In the genomic region with DNA sequence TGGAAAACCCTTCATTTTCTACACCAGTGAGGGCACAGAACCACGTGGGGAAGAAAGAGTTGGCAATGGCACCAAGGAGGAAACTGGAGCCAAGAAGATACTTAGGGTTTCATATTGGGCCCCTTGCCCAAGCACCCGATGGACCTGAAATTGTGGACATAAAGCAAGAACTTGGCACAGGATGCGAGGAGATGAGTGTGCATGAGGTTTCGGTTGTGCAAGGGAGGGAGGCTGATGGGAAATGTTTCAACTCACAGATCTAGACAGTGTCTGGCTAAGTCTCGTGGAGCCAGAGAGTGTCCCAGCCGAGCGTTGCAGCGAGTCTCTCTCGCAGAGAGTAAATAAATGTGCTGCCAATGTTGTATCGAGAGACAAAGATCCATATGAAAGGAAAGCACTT, we compare ENCODE assay signal across 30 mouse cellular contexts.
DNase-seq lines count a peak whose midpoint lies in the region; ATAC-seq lines count a peak whose summit lies in the region.
"Had no signal": no experiment of that assay in that cellular context is flagged by ENCODE, and none has a peak within 500 bp of the region (broad histone marks: within the 10 kb centered on the region; RNA-seq: fewer than 3 reads in every experiment).

No protein-coding gene starts in this region.

- H3K27ac ChIP-seq in lung, embryonic 16.5 days (ENCODE audit: low read length), result no peak overlapping the region
- H3K27ac ChIP-seq: embryonic facial prominence, embryonic 13.5 days; forebrain, embryonic 10.5 days; intestine, embryonic 15.5 days; limb, embryonic 15.5 days; liver, embryonic 14.5 days; macrophage; midbrain, embryonic 10.5 days; neural tube, embryonic 15.5 days; stomach, postnatal 0 days had no signal

- no peaks in the 10 kb centered on the region for H3K9me3 ChIP-seq in lung, embryonic 16.5 days (ENCODE audit: control insufficient read depth, low read length)
- H3K9me3 ChIP-seq: embryonic facial prominence, embryonic 13.5 days; forebrain, embryonic 10.5 days; intestine, embryonic 15.5 days; limb, embryonic 15.5 days; midbrain, embryonic 10.5 days; neural tube, embryonic 15.5 days had no signal

- no peak overlapping the region for H3K4me2 ChIP-seq in lung, embryonic 16.5 days (ENCODE audit: low read depth, low read length)
- H3K4me2 ChIP-seq: embryonic facial prominence, embryonic 13.5 days; intestine, embryonic 15.5 days; limb, embryonic 15.5 days; neural tube, embryonic 15.5 days had no signal

- no peaks in the 10 kb centered on the region for H3K4me1 ChIP-seq in lung, embryonic 16.5 days (replicated peaks; ENCODE audit: control insufficient read depth, insufficient read depth, low read length)
- H3K4me1 ChIP-seq: embryonic facial prominence, embryonic 13.5 days; forebrain, embryonic 10.5 days; intestine, embryonic 15.5 days; limb, embryonic 15.5 days; midbrain, embryonic 10.5 days; neural tube, embryonic 15.5 days had no signal

- no peak overlapping the region for H3K9ac ChIP-seq in lung, embryonic 16.5 days (ENCODE audit: low read length)
- H3K9ac ChIP-seq: embryonic facial prominence, embryonic 13.5 days; forebrain, postnatal 0 days; intestine, embryonic 15.5 days; limb, embryonic 15.5 days; liver, embryonic 14.5 days; neural tube, embryonic 15.5 days had no signal

- WGBS in lung, embryonic 16.5 days, result 62% methylated on average over 10 of the region's 10 CpGs

- no peak overlapping the region for H3K4me3 ChIP-seq in lung, embryonic 16.5 days (ENCODE audit: low read length)
- H3K4me3 ChIP-seq: embryonic facial prominence, embryonic 13.5 days; forebrain, embryonic 10.5 days; intestine, embryonic 15.5 days; limb, embryonic 15.5 days; midbrain, embryonic 10.5 days; neural tube, embryonic 15.5 days had no signal

- ATAC-seq in lung, embryonic 16.5 days (ENCODE audit: low read depth), result peak; percentile 43
- ATAC-seq in erythroid progenitor cell, adult 5-6 weeks (replicated peaks; ENCODE audit: low FRiP score, poor library complexity, severe bottlenecking), result no peak
- ATAC-seq: activated CD4-positive, CD25-positive, alpha-beta regulatory T cell, adult 4 months; forebrain, postnatal 0 days; hindbrain, embryonic 16.5 days; intestine, embryonic 15.5 days had no signal

- peak; percentile 6 for DNase-seq in gastrocnemius, adult 18-20 months (ENCODE audit: low spot score)
- no peak for DNase-seq in gastrocnemius, adult 8-10 months (ENCODE audit: low spot score in 2 of 2)
- DNase-seq in adipocyte (ENCODE audit: low spot score), result peak; percentile 50
- peak; percentile 9 to 39 for DNase-seq in lung, postnatal 4 days
- no peak for DNase-seq in adrenal gland, postnatal 4 days (ENCODE audit: low spot score in 2 of 2)
- no peak for DNase-seq in c-Kit-positive CD71-positive TER-119-positive erythroid progenitor cells, embryonic 14.5 days (ENCODE audit: low spot score)
- DNase-seq: adrenal gland, postnatal 25 days; B cell, adult 2 months; cerebellum, adult 11-12 months; cerebellum, postnatal 25 days; forebrain, postnatal 0 days; gastrocnemius, postnatal 36 days; heart, postnatal 4 days; kidney, postnatal 4 days; thymus, adult 2 months; thymus, postnatal 4 days had no signal

- H3K27me3 ChIP-seq in lung, embryonic 16.5 days (ENCODE audit: control insufficient read depth, insufficient read depth, low read depth, low read length), result no peaks in the 10 kb centered on the region
- H3K27me3 ChIP-seq: embryonic facial prominence, embryonic 13.5 days; intestine, embryonic 15.5 days; limb, embryonic 15.5 days; neural tube, embryonic 15.5 days had no signal

- no peaks in the 10 kb centered on the region for H3K36me3 ChIP-seq in lung, embryonic 16.5 days (ENCODE audit: control insufficient read depth, insufficient read depth, low read length)
- H3K36me3 ChIP-seq: embryonic facial prominence, embryonic 13.5 days; forebrain, embryonic 10.5 days; G1E; intestine, embryonic 15.5 days; limb, embryonic 15.5 days; midbrain, embryonic 10.5 days; neural tube, embryonic 15.5 days had no signal

Comparison
In these comparisons a context has a peak if more than half of its experiments do, and no peak if none do; other contexts are left out.
1. DNase-seq: peak in gastrocnemius, adult 18-20 months (single experiment), adipocyte (single experiment) and lung, postnatal 4 days (2 of 2); none in gastrocnemius, adult 8-10 months (0 of 2), adrenal gland, postnatal 4 days (0 of 2) and c-Kit-positive CD71-positive TER-119-positive erythroid progenitor cells, embryonic 14.5 days (single experiment).